Mouse (Mus musculus) heart, embryonic 13.5 days (tissue): Measurements from ENCODE around the gene Dlx3. TPM values are rescaled to one million over a fixed set of nuclear protein-coding genes. Genes with fewer than 3 reads are reported as not detected.

Source experiments
- ATAC-seq: fragments of 200-750 bp; cut with Nextera tagmentation; 2 replicates; pipeline ENCODE4 v1.8.0; 2017; ENCODE audit warnings: moderate TSS enrichment; ENCODE audit not compliant: insufficient number of reproducible peaks, low FRiP score, low TSS enrichment; ENCODE audit errors: extremely low read depth
- H3K27ac ChIP-seq: fragments of 300-500 bp; sonication (generic); replicated peaks from 2 replicates; pipeline ENCODE4 v1.5.1; 2015; ENCODE audit warnings: moderate library complexity, mild to moderate bottlenecking, inconsistent platforms
- H3K27me3 ChIP-seq: fragments of 300-500 bp; sonication (generic); replicated peaks from 2 replicates; pipeline ENCODE4 v1.6.1; 2015; ENCODE audit warnings: mild to moderate bottlenecking, inconsistent platforms
- H3K36me3 ChIP-seq: fragments of 300-500 bp; sonication (generic); 2 replicates; pipeline ENCODE4 v1.6.1; 2015; ENCODE audit warnings: mild to moderate bottlenecking, inconsistent platforms
- H3K4me1 ChIP-seq: fragments of 300-500 bp; sonication (generic); 2 replicates; pipeline ENCODE4 v1.6.1; 2015; ENCODE audit warnings: inconsistent platforms
- H3K4me2 ChIP-seq: fragments of 300-500 bp; sonication (generic); 2 replicates; pipeline ENCODE4 v1.6.1; 2015; ENCODE audit warnings: inconsistent platforms, mild to moderate bottlenecking, moderate library complexity
- H3K4me3 ChIP-seq: fragments of 300-500 bp; sonication (generic); 2 replicates; pipeline ENCODE4 v1.5.1; 2015; ENCODE audit warnings: moderate library complexity, mild to moderate bottlenecking, inconsistent platforms
- H3K9ac ChIP-seq: fragments of 300-500 bp; sonication (generic); 2 replicates; pipeline ENCODE4 v1.6.1; 2015; ENCODE audit warnings: inconsistent platforms, mild to moderate bottlenecking, moderate library complexity
- H3K9me3 ChIP-seq: fragments of 300-500 bp; sonication (generic); 2 replicates; pipeline ENCODE4 v1.6.1; 2016; ENCODE audit warnings: inconsistent platforms
- WGBS: fragments of 180-500 bp; shearing (Covaris S2); methylation state at CpG from one replicate; pipeline ENCODE4 v1.1.7; 2015; ENCODE audit warnings: mixed read lengths; 5-methylcytosine and 5-hydroxymethylcytosine counted together
- polyA plus RNA-seq: library from polyadenylated mRNA; unstranded; fragments of >200 nt; fragmentation: Nextera tagmentation; extraction: Ambion mirVana; gene quantifications from 2 replicates; pipeline ENCODE4 v1.2.1, GENCODE M21; 2015

The Dlx3 gene
- polyA plus RNA-seq, 1 experiment from 2014 or later: not detected

- no peak overlapping the region for H3K4me2 ChIP-seq
- H3K27me3 ChIP-seq: peaks cover 64% of the 10 kb centered on the region
- H3K4me1 ChIP-seq: no peaks in the 10 kb centered on the region
- no peak overlapping the region for H3K27ac ChIP-seq
- H3K36me3 ChIP-seq: no peaks in the 10 kb centered on the region
- no peak for ATAC-seq
- H3K4me3 ChIP-seq: no peak overlapping the region
- H3K9me3 ChIP-seq: no peaks in the 10 kb centered on the region
- 47% methylated on average over 7 of the region's 7 CpGs for WGBS
- H3K9ac ChIP-seq: no peak overlapping the region
Measured at GRCm38 (mm10) chr11:95160693-95161092, 40.8 kb downstream of the Dlx3 start.

GRCm38 (mm10) chr11:95161708-95162107 is 41.8 kb downstream of the Dlx3 start:
- no peak for ATAC-seq
- Histone ChIP-seq H3K9me3 (no peaks in the 10 kb centered on the region), H3K27ac (no peak overlapping the region), H3K36me3 (no peaks in the 10 kb centered on the region), H3K9ac (no peak overlapping the region), H3K27me3 (peaks cover 54% of the 10 kb centered on the region), H3K4me3 (no peak overlapping the region), H3K4me2 (no peak overlapping the region), H3K4me1 (no peaks in the 10 kb centered on the region)
- 61% methylated on average over 4 of the region's 4 CpGs for WGBS

GRCm38 (mm10) chr11:95165857-95166256 is 45.9 kb downstream of the Dlx3 start:
- Histone ChIP-seq H3K9me3 (no peaks in the 10 kb centered on the region), H3K36me3 (no peaks in the 10 kb centered on the region), H3K27me3 (peaks cover 32% of the 10 kb centered on the region), H3K4me3 (no peak overlapping the region), H3K4me2 (no peak overlapping the region), H3K27ac (no peak overlapping the region), H3K9ac (no peak overlapping the region), H3K4me1 (no peaks in the 10 kb centered on the region)
- WGBS: 66% methylated on average over 5 of the region's 5 CpGs
- no peak for ATAC-seq

Other genes with a start within 250 kb of the Dlx3 start
- 415 and 595 TPM in 2 replicates for gene Col1a1, start 183.9 kb upstream of the Dlx3 start, polyA plus RNA-seq
- gene Hils1, start 152.5 kb upstream of the Dlx3 start, polyA plus RNA-seq: 0.23 TPM in 1 of 2 replicates, not detected in the other
- 27.0 and 29.2 TPM in 2 replicates for gene Sgca, start 143.8 kb upstream of the Dlx3 start, polyA plus RNA-seq
- gene Ppp1r9b, start 129.1 kb upstream of the Dlx3 start, polyA plus RNA-seq: 6.5 and 6.8 TPM in 2 replicates
- gene Samd14, start 110.2 kb upstream of the Dlx3 start, polyA plus RNA-seq: 11.6 and 11.7 TPM in 2 replicates
- 77.9 and 81.1 TPM in 2 replicates for gene Pdk2, start 78.8 kb upstream of the Dlx3 start, polyA plus RNA-seq
- 10.2 and 12.2 TPM in 2 replicates for gene Itga3, start 43.3 kb upstream of the Dlx3 start, polyA plus RNA-seq
- gene Dlx4, start 26.1 kb downstream of the Dlx3 start, polyA plus RNA-seq: 0.06 and 0.08 TPM in 2 replicates
- not detected in 2 replicates for gene Tac4, start 141.4 kb downstream of the Dlx3 start, polyA plus RNA-seq
- 44.2 and 46.0 TPM in 2 replicates for gene Kat7, start 190.1 kb downstream of the Dlx3 start, polyA plus RNA-seq
- gene Fam117a, start 216.9 kb downstream of the Dlx3 start, polyA plus RNA-seq: 6.3 and 7.7 TPM in 2 replicates